Mouse (Mus musculus) stomach, embryonic 14.5 days (tissue): ENCODE results near the gene Dst. TPM values are rescaled to one million over a fixed set of nuclear protein-coding genes. Genes with fewer than 3 reads are reported as not detected.

Source experiments
- ATAC-seq: fragments of 200-750 bp; cut with Nextera tagmentation; 2 replicates; pipeline ENCODE4 v1.8.0; 2017; ENCODE audit warnings: low read depth, moderate TSS enrichment; ENCODE audit not compliant: insufficient number of reproducible peaks, insufficient read depth, low FRiP score
- H3K27ac ChIP-seq: fragments of 300-500 bp; sonication (generic); 2 replicates; pipeline ENCODE4 v1.5.1; 2014; ENCODE audit warnings: mild to moderate bottlenecking, low read length, moderate library complexity, mixed read lengths
- H3K27me3 ChIP-seq: fragments of 300-500 bp; sonication (generic); 2 replicates; pipeline ENCODE4 v1.6.1; 2014; ENCODE audit warnings: low read length, control low read depth, mixed read lengths; ENCODE audit not compliant: control insufficient read depth, insufficient read depth
- H3K36me3 ChIP-seq: fragments of 300-500 bp; sonication (generic); 2 replicates; pipeline ENCODE4 v1.6.1; 2014; ENCODE audit warnings: mild to moderate bottlenecking, control low read depth, low read length, moderate library complexity, mixed read lengths; ENCODE audit not compliant: control insufficient read depth, insufficient read depth
- H3K4me1 ChIP-seq: fragments of 300-500 bp; sonication (generic); 2 replicates; pipeline ENCODE4 v1.6.1; 2014; ENCODE audit warnings: low read length, control low read depth, mixed read lengths; ENCODE audit not compliant: control insufficient read depth, insufficient read depth
- H3K4me2 ChIP-seq: fragments of 300-500 bp; sonication (generic); replicated peaks from 2 replicates; pipeline ENCODE4 v1.6.1; 2014; ENCODE audit warnings: low read depth, low read length, control low read depth
- H3K4me3 ChIP-seq: fragments of 300-500 bp; sonication (generic); 2 replicates; pipeline ENCODE4 v1.5.1; 2014; ENCODE audit warnings: low read depth, low read length, control low read depth
- H3K9ac ChIP-seq: fragments of 300-500 bp; sonication (generic); replicated peaks from 2 replicates; pipeline ENCODE4 v1.6.1; 2014; ENCODE audit warnings: low read depth, mild to moderate bottlenecking, control low read depth, low read length, moderate library complexity, mixed read lengths
- H3K9me3 ChIP-seq: fragments of 300-500 bp; sonication (generic); 2 replicates; pipeline ENCODE4 v1.6.1; 2016; ENCODE audit warnings: low read depth, low read length, control low read depth; ENCODE audit not compliant: control insufficient read depth
- WGBS: fragments of 180-500 bp; shearing (Covaris S2); extraction: QIAGEN DNeasy Blood & Tissue Kit; methylation state at CpG from one replicate; pipeline ENCODE4 v1.1.7; 2014; 5-methylcytosine and 5-hydroxymethylcytosine counted together
- polyA plus RNA-seq: library from polyadenylated mRNA; unstranded; fragments of >200 nt; fragmentation: Nextera tagmentation; extraction: Ambion mirVana; gene quantifications from 2 replicates; pipeline ENCODE4 v1.2.1, GENCODE M21; 2014

Gene Dst
- polyA plus RNA-seq, 1 experiment from 2014 or later = 42.0 TPM

DNA sequence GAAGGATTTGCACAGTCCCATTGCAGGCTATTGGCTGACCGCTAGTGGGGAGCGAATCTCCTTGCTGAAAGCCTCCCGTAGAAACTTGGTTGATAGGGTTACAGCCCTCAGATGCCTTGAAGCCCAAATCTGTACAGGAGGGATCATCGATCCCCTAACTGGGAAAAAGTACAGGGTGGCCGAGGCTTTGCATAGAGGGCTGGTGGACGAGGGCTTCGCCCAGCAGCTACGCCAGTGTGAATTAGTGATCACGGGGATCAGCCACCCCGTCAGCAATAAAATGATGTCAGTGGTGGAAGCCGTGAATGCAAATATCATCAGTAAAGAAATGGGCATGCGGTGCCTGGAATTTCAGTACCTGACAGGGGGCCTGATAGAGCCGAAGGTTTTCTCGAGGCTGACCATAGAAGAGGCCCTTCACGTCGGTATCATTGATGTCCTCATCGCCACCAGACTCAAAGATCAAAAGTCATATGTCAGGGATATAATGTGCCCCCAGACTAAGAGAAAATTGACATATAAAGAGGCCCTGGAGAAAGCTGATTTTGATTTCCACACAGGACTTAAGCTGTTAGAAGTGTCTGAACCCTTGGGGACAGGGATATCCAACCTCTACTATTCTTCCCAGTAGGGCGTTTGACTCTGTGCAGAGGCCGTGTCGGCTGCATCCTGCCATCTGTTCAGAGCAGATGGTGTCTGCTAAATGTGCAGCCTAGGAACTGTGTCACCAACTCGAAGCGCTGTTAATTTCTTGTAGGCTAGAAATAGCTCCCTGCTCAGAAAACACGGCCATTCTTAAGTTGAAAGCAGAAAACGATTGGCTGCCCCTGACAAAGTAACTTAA is 274.6 kb downstream of the Dst start:
- WGBS = 87% methylated on average over 24 of the region's 24 CpGs
- ATAC-seq = no peak
- no peaks in the 10 kb centered on the region for H3K9me3 ChIP-seq

DNA sequence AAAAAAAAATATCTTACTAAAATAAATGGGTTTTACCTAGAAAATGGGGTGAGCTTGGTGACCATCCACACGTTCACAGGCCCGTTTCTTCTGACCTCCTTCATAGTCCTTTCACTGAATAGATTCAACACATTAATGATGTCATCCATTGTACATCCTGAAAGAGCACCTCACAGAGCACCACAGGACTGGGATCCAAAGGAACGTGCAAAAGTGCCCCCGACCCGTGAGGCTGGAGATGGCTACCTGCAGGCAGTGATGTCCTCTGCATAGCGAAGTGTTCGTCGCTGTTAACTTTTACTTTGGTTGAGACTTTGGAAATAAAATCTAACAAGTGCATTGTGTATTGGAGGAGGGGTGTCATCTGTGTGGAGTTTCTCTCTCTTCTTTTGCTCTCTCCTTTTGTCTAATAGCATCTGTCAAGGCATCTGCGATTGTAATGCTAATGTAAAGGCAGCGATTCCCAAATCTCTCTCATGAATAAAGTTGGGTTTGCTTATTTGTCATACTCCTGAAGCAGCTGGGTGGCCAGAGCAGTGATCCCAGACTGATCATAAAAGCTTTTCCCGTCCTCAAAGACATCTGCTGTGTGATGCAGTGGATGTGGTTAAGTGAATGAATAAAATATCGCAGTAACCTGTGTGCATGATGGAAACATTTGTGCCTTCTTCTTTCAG is 275.4 kb downstream of the Dst start:
- Histone ChIP-seq H3K9me3 (no peaks in the 10 kb centered on the region), H3K9ac (no peak overlapping the region), H3K4me1 (no peaks in the 10 kb centered on the region), H3K4me2 (no peak overlapping the region), H3K27me3 (no peaks in the 10 kb centered on the region), H3K36me3 (peaks cover 3% of the 10 kb centered on the region; the same call in 1 of the 2 replicates), H3K4me3 (no peak overlapping the region), H3K27ac (no peak overlapping the region)
- 92% methylated on average over 12 of the region's 12 CpGs for WGBS
- ATAC-seq = no peak

More for the DNA sequence above, 274.6 kb downstream of the Dst start:
- H3K4me3 ChIP-seq = no peak overlapping the region
- H3K4me2 ChIP-seq = no peak overlapping the region
- no peaks in the 10 kb centered on the region for H3K27me3 ChIP-seq
- H3K36me3 ChIP-seq = peaks cover 6% of the 10 kb centered on the region; the same call in 1 of the 2 replicates
- no peaks in the 10 kb centered on the region for H3K4me1 ChIP-seq
- H3K9ac ChIP-seq = no peak overlapping the region
- H3K27ac ChIP-seq = no peak overlapping the region

DNA sequence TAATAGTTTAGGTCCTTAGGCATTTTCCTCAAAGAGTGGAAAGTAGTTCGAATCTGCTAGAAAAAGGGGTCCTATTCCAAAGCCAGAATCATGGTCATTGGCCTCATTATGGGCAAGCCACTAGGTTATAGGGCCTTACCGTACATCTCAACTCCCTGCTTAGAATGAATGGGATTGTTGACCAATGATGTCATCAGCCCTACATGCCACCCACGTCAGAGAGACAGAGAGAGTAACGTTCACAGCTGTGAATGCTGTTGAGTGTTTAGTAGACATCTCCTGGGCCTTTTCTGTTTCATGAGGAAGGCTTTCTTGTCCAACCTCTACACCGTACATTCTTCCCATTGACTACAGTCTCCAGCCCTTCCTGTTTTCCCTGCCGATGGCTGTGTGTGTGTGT is 276.2 kb downstream of the Dst start:
- Histone ChIP-seq H3K27me3 (no peaks in the 10 kb centered on the region), H3K9me3 (no peaks in the 10 kb centered on the region), H3K4me1 (no peaks in the 10 kb centered on the region; the same call in 1 of the 2 replicates), H3K36me3 (peaks cover 3% of the 10 kb centered on the region; the same call in 1 of the 2 replicates), H3K4me2 (no peak overlapping the region), H3K4me3 (no peak overlapping the region), H3K27ac (no peak overlapping the region), H3K9ac (no peak overlapping the region)
- 58% methylated on average over 6 of the region's 6 CpGs for WGBS
- no peak for ATAC-seq

DNA sequence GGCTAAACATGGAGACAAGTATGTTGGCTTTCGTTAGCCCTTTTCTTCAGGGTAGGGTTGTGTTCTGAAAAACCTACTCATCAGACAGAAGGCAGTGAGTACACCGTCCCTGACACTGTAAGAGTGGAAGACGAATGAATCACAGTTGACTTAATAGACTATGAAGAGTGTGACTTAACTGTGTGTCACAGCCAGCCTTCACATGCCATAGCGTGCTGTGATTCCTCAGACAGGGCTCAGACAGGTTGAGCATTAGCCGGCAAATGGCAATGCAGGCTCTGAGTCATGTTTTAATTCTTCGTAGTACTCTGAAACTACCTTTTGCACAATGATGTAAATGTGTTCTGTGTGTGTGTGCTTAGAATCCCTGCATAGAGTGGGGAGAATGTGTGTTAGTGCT is 278.0 kb downstream of the Dst start:
- ATAC-seq = no peak
- no peak overlapping the region for H3K27ac ChIP-seq
- no peak overlapping the region for H3K9ac ChIP-seq
- no peaks in the 10 kb centered on the region for H3K27me3 ChIP-seq
- 86% methylated on average over 6 of the region's 6 CpGs for WGBS
- no peak overlapping the region for H3K4me3 ChIP-seq
- no peaks in the 10 kb centered on the region for H3K9me3 ChIP-seq
- H3K4me1 ChIP-seq = no peaks in the 10 kb centered on the region; the same call in 1 of the 2 replicates
- no peaks in the 10 kb centered on the region; the same call in 1 of the 2 replicates for H3K36me3 ChIP-seq
- H3K4me2 ChIP-seq = no peak overlapping the region

DNA sequence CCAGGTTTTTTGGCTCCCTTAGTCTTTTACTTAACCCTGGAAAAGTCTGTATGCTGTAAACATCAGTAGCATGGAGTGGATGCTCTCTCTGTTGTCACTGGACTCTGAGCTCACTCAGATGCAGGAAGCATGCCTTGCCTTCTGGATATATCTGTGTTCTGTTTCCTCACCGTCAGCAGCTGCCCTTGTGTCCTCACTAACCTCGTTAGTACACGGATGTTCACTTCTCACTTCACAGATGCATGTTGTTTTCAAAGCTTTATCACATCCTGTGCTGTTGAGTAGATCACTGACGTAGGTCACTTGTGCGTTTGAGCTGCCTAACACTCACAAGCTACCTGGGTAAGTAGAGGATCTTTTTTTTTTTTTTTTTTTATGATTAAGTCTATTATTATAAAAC is 279.5 kb downstream of the Dst start:
- Histone ChIP-seq H3K27ac (no peak overlapping the region), H3K36me3 (no peaks in the 10 kb centered on the region), H3K9me3 (no peaks in the 10 kb centered on the region), H3K4me3 (no peak overlapping the region), H3K27me3 (no peaks in the 10 kb centered on the region), H3K4me1 (no peaks in the 10 kb centered on the region; the same call in 1 of the 2 replicates), H3K4me2 (no peak overlapping the region), H3K9ac (no peak overlapping the region)
- no peak for ATAC-seq
- WGBS = 79% methylated on average over 5 of the region's 5 CpGs

DNA sequence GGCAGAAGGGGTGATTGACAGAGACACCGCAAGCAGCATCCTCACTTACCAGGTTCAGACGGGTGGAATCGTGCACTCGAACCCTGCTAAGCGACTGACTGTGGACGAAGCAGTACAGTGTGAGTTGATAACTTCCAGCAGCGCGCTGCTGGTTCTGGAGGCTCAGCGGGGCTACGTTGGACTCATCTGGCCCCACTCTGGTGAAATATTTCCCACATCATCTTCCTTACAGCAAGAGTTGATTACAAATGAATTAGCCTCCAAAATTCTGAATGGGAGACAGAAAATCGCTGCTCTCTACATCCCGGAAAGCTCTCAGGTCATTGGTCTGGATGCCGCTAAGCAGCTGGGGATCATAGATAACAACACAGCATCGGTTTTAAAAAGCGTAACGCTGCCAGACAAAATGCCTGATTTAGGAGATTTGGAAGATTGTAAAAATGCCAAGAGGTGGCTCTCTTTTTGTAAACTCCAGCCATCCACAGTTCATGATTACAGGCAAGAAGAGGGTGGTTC is 280.8 kb downstream of the Dst start:
- Histone ChIP-seq H3K4me3 (no peak overlapping the region), H3K9ac (no peak overlapping the region), H3K27ac (no peak overlapping the region), H3K27me3 (no peaks in the 10 kb centered on the region), H3K4me1 (no peaks in the 10 kb centered on the region; the same call in 1 of the 2 replicates), H3K4me2 (no peak overlapping the region), H3K36me3 (no peaks in the 10 kb centered on the region), H3K9me3 (no peaks in the 10 kb centered on the region)
- 85% methylated on average over 16 of the region's 16 CpGs for WGBS
- ATAC-seq = no peak

DNA sequence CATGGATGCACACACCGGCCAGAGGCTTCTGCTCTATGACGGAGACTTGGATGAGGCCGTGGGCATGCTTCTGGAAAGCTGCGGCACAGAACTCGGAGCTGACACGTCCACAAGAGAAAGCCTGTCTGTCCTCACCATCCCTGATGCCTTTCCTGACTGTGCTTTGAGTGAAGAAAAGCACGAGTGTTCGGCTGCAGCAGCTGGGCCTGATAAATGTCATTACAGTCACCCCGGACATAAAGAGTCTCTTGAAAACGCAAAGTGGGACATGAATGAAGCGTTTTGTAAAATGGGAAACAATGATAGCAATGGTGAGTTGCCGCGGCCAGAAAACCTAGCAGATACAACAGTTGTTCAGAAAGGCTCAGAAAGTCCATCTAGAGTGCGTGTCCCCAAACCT is 281.3 kb downstream of the Dst start:
- Histone ChIP-seq H3K4me1 (no peaks in the 10 kb centered on the region; the same call in 1 of the 2 replicates), H3K36me3 (no peaks in the 10 kb centered on the region), H3K9ac (no peak overlapping the region), H3K4me2 (no peak overlapping the region), H3K4me3 (no peak overlapping the region), H3K9me3 (no peaks in the 10 kb centered on the region), H3K27ac (no peak overlapping the region), H3K27me3 (no peaks in the 10 kb centered on the region)
- 67% methylated on average over 14 of the region's 14 CpGs for WGBS
- ATAC-seq = no peak

DNA sequence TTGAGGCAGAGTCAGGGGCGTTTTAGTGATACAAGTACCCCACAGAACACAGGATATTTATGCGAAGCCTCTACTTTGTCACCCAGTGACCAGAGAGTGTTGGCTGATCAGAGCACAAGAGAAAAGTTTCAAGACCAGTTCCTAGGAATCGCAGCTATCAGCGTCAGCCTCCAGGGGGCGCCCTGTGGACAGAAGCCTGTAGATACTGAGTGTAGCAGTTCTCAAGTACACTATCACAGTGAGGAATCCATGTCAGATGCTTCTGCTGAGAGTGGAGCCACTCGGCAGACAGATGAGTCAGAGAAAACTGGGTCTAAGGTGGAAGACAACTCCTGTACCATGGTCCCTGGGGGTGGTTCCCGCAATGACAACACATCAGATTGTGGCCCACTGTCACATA is 281.9 kb downstream of the Dst start:
- Histone ChIP-seq H3K27ac (no peak overlapping the region), H3K36me3 (no peaks in the 10 kb centered on the region), H3K27me3 (no peaks in the 10 kb centered on the region), H3K4me3 (no peak overlapping the region), H3K9me3 (no peaks in the 10 kb centered on the region), H3K4me2 (no peak overlapping the region), H3K4me1 (no peaks in the 10 kb centered on the region; the same call in 1 of the 2 replicates), H3K9ac (no peak overlapping the region)
- 68% methylated on average over 7 of the region's 7 CpGs for WGBS
- no peak for ATAC-seq
